Mouse (Mus musculus): ENCODE results near the gene Iars2. TPM values are rescaled to one million over a fixed set of nuclear protein-coding genes. Genes with fewer than 3 reads are reported as not detected.

Iars2 gene
- polyA plus RNA-seq, 1 experiment from 2014 or later: 31.7 TPM

DNA sequence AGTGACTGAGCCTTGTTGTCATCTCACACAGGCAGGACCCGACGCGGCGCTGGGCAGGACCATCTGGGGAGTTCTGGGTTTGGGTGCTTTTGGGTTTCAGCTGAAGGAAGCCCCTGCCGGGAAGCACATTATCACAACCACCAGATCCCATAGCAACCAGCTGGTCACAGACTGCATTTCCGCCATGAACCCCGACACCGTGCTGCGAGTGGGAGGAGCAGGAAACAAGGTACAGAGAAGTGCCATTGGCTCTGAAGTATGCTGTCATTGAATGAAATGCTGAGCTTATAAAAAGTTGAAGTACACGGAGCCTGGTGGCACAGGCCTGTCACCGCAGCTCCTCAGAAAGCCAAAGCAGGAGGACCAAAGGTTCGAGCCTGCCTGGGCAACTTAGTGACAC is 23.0 kb upstream of the Iars2 start:
- Histone ChIP-seq H3K4me3 (no peak overlapping the region), H3K27ac (no peak overlapping the region), H3K36me3 (peaks cover 85% of the 10 kb centered on the region), H3K27me3 (ENCODE audit: insufficient read depth, poor library complexity, severe bottlenecking) (no peaks in the 10 kb centered on the region), H3K4me1 (no peaks in the 10 kb centered on the region), H3K9me3 (no peaks in the 10 kb centered on the region)
- DNase-seq (ENCODE audit: low spot score): peak; percentile 68
- 87% methylated on average over 12 of the region's 12 CpGs for WGBS

DNA sequence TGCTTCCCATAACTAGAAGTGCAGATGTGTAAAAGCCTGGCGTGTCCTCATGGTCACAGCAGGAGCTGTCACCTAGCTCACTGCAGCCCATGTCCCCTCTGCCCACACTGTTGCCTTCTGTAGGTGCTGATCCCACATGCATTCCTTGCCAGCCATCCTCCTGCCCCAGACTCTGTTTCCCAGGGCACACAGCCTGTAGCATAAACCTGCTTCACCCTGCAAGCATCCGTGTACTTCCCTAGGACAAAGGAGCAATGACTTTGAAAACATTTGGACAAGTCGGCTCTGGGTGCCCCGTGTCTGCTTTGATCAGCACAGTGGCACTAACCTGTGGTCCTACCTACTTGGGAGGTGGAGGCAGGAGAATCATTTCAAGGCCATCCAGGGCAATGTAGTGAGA is 21.4 kb upstream of the Iars2 start:
- H3K4me3 ChIP-seq: no peak overlapping the region
- 88% methylated on average over 4 of the region's 4 CpGs for WGBS
- peak; percentile 58 for DNase-seq (ENCODE audit: low spot score)
- no peaks in the 10 kb centered on the region for H3K9me3 ChIP-seq
- no peaks in the 10 kb centered on the region for H3K27me3 ChIP-seq (ENCODE audit: insufficient read depth, poor library complexity, severe bottlenecking)
- no peaks in the 10 kb centered on the region for H3K4me1 ChIP-seq
- peaks cover 88% of the 10 kb centered on the region for H3K36me3 ChIP-seq
- no peak overlapping the region for H3K27ac ChIP-seq

- DNase-seq (ENCODE audit: low spot score): peak; percentile 72
- no peak overlapping the region for H3K4me3 ChIP-seq
- H3K36me3 ChIP-seq: peaks cover 89% of the 10 kb centered on the region
- no peaks in the 10 kb centered on the region for H3K27me3 ChIP-seq (ENCODE audit: insufficient read depth, poor library complexity, severe bottlenecking)
- no peak overlapping the region for H3K27ac ChIP-seq
- 91% methylated on average over 14 of the region's 14 CpGs for WGBS
- no peaks in the 10 kb centered on the region for H3K4me1 ChIP-seq
- no peaks in the 10 kb centered on the region for H3K9me3 ChIP-seq
These were observed 20.5 kb upstream of the Iars2 start for GRCm38 (mm10) chr1:185349741-185350140.

GRCm38 (mm10) chr1:185346188-185346587 is 17.0 kb upstream of the Iars2 start:
- WGBS: 71% methylated on average over 10 of the region's 10 CpGs
- peaks cover 90% of the 10 kb centered on the region for H3K36me3 ChIP-seq
- no peaks in the 10 kb centered on the region for H3K9me3 ChIP-seq
- H3K4me1 ChIP-seq: no peaks in the 10 kb centered on the region
- H3K27ac ChIP-seq: no peak overlapping the region
- DNase-seq (ENCODE audit: low spot score): peak; percentile 57
- no peaks in the 10 kb centered on the region for H3K27me3 ChIP-seq (ENCODE audit: insufficient read depth, poor library complexity, severe bottlenecking)
- no peak overlapping the region for H3K4me3 ChIP-seq

DNA sequence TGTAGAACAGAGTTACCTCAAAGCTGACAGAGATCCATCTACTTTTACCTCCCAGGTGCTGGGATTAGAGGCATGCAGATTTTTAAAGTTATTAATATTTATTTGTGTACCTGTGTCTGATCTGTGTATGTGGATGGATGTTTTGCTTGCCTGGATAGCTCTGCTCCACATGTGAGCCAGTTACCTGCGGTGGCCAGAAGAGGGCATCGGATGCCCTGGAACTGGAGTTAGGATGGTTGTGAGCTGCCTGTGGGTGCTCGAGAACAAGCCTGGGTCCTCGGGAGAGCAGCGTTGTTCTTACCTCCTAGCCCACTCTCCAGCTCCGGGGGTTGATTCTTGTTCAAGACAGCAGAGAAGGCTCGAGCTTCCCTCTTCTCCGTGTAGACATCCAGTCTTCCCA is 14.2 kb upstream of the Iars2 start:
- H3K36me3 ChIP-seq: peaks cover 88% of the 10 kb centered on the region
- DNase-seq (ENCODE audit: low spot score): no peak
- WGBS: 84% methylated on average over 8 of the region's 8 CpGs
- H3K4me3 ChIP-seq: no peak overlapping the region
- no peaks in the 10 kb centered on the region for H3K9me3 ChIP-seq
- no peak overlapping the region for H3K27ac ChIP-seq
- H3K27me3 ChIP-seq (ENCODE audit: insufficient read depth, poor library complexity, severe bottlenecking): no peaks in the 10 kb centered on the region
- peaks cover 3% of the 10 kb centered on the region; the same call in 1 of the 2 replicates for H3K4me1 ChIP-seq

- peaks cover 86% of the 10 kb centered on the region for H3K36me3 ChIP-seq
- peaks cover 3% of the 10 kb centered on the region; the same call in 1 of the 2 replicates for H3K4me1 ChIP-seq
- H3K27ac ChIP-seq: no peak overlapping the region
- no peak overlapping the region for H3K4me3 ChIP-seq
- H3K9me3 ChIP-seq: no peaks in the 10 kb centered on the region
- H3K27me3 ChIP-seq (ENCODE audit: insufficient read depth, poor library complexity, severe bottlenecking): no peaks in the 10 kb centered on the region
- no peak for DNase-seq (ENCODE audit: low spot score)
- 94% methylated on average over 4 of the region's 4 CpGs for WGBS
These were observed 13.2 kb upstream of the Iars2 start for GRCm38 (mm10) chr1:185342441-185342840.

GRCm38 (mm10) chr1:185336535-185336934 is 7.3 kb upstream of the Iars2 start:
- no peaks in the 10 kb centered on the region for H3K9me3 ChIP-seq
- H3K4me1 ChIP-seq: peaks cover 25% of the 10 kb centered on the region
- no peak overlapping the region for H3K27ac ChIP-seq
- DNase-seq (ENCODE audit: low spot score): no peak
- WGBS: 65% methylated on average over 3 of the region's 3 CpGs
- peaks cover 37% of the 10 kb centered on the region for H3K36me3 ChIP-seq
- H3K4me3 ChIP-seq: no peak overlapping the region
- no peaks in the 10 kb centered on the region for H3K27me3 ChIP-seq (ENCODE audit: insufficient read depth, poor library complexity, severe bottlenecking)

DNA sequence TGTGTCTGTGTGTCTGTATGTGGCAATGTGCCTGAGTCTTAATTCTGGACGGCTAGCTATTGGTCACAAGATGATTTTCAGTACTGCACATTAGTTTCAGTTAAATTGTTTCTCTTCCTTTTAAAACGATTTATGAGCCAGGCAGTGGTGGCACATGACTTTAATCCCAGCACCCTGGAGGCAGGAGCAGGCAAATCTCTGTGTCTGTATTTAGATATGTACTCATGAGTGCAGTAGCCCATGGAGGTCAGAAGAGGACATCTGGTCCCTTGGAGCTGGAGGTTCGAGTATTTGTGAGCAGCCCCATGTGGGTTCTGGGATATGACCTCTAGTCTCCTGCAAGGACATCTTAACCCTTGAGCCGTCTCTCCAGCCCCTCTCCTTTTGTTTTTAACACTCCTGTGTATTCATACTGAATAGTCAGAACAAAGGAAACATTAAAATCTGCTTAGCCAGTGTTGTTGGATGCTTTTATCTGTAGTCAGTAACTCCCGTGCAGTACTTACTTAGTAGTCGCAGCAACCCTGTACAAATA is 6.1 kb upstream of the Iars2 start:
- H3K4me1 ChIP-seq: peaks cover 25% of the 10 kb centered on the region
- H3K36me3 ChIP-seq: peaks cover 26% of the 10 kb centered on the region
- 72% methylated on average over 6 of the region's 6 CpGs for WGBS

GRCm38 (mm10) chr1:185334136-185334535 is 4.9 kb upstream of the Iars2 start:
- Histone ChIP-seq H3K27me3 (ENCODE audit: insufficient read depth, poor library complexity, severe bottlenecking) (no peaks in the 10 kb centered on the region), H3K4me1 (peaks cover 28% of the 10 kb centered on the region), H3K27ac (no peak overlapping the region), H3K9me3 (no peaks in the 10 kb centered on the region), H3K4me3 (no peak overlapping the region), H3K36me3 (peaks cover 17% of the 10 kb centered on the region)
- DNase-seq (ENCODE audit: low spot score): no peak
- WGBS: 87% methylated on average over 4 of the region's 4 CpGs

More for the DNA sequence above, 6.1 kb upstream of the Iars2 start:
- no peak for DNase-seq (ENCODE audit: low spot score)
- Histone ChIP-seq H3K4me3 (no peak overlapping the region), H3K9me3 (no peaks in the 10 kb centered on the region), H3K27ac (peak overlapping the region; percentile 64), H3K27me3 (ENCODE audit: insufficient read depth, poor library complexity, severe bottlenecking) (no peaks in the 10 kb centered on the region)

- Histone ChIP-seq H3K4me1 (peaks cover 28% of the 10 kb centered on the region), H3K9me3 (no peaks in the 10 kb centered on the region), H3K27ac (no peak overlapping the region), H3K36me3 (peaks cover 12% of the 10 kb centered on the region), H3K4me3 (no peak overlapping the region), H3K27me3 (ENCODE audit: insufficient read depth, poor library complexity, severe bottlenecking) (no peaks in the 10 kb centered on the region)
- no peak for DNase-seq (ENCODE audit: low spot score)
- 83% methylated on average over 5 of the region's 5 CpGs for WGBS
These were observed 4.5 kb upstream of the Iars2 start for GRCm38 (mm10) chr1:185333651-185334050.

DNA sequence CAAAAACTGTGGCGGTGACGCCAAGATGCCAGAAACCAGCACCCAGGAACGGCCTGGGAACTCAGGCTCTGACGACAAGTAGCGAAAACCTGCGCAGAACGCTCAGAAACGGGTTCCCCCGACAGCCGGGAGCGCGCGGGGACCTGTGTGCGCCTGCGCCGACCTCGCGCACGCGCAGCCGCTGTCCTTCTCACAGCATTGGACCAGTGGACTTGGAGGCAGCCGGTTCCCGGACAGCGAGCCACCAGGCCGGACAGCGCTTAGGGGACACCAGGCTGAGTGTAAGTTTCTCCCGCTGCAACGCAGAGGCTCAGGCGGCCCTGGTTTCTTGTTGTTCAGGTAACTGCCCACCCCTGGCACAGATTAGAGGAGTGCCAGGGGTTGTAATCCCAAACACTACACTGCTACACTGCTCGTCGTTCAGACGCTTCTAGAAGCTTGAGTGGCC is 2.8 kb upstream of the Iars2 start, which contains the start of gene Bpnt1:
TSS of gene Bpnt1 (plus strand) at position 167 of the 448 bp plus-strand sequence.
- Histone ChIP-seq H3K36me3 (peaks cover 3% of the 10 kb centered on the region; the same call in 1 of the 2 replicates), H3K27ac (peak within 1 kb of the TSS; percentile 94), H3K4me3 (peak within 1 kb of the TSS; percentile 66), H3K4me1 (peaks cover 32% of the 10 kb centered on the region), H3K27me3 (ENCODE audit: insufficient read depth, poor library complexity, severe bottlenecking) (no peaks in the 10 kb centered on the region), H3K9me3 (no peaks in the 10 kb centered on the region)
- DNase-seq (ENCODE audit: low spot score): peak; percentile 96
- under 1% methylated on average over 32 of the region's 32 CpGs for WGBS

GRCm38 (mm10) chr1:185331364-185331763 is 2.2 kb upstream of the Iars2 start:
- WGBS: 52% methylated on average over 5 of the region's 5 CpGs
- no peaks in the 10 kb centered on the region for H3K9me3 ChIP-seq
- H3K27ac ChIP-seq: peak overlapping the region; percentile 94; the same call in 1 of the 2 replicates
- H3K4me1 ChIP-seq: peaks cover 32% of the 10 kb centered on the region
- DNase-seq (ENCODE audit: low spot score): no peak
- H3K4me3 ChIP-seq: peak overlapping the region; percentile 66; the same call in 1 of the 2 replicates
- H3K36me3 ChIP-seq: peaks cover 10% of the 10 kb centered on the region; the same call in 1 of the 2 replicates
- no peaks in the 10 kb centered on the region for H3K27me3 ChIP-seq (ENCODE audit: insufficient read depth, poor library complexity, severe bottlenecking)

DNA sequence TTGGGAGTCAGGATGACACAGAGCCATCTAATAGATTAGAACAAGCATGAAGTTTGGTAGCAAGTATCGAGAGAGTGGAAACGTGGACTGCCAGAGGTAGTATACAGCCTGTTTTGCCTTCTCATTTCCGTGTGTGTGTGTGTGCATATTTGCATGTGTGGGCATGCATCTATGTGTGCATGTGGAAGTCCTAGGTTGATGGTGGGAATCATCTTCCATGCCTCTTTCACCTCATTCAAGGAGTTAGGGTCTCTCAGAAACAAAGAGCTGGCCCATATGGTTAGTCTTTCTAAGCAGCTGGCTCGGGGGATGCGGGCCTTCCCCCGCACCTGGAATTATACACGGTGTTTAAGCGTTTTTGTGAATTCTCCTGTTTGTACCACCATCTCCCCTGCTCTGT is 655 bp upstream of the Iars2 start:
- H3K4me1 ChIP-seq: peaks cover 25% of the 10 kb centered on the region
- no peaks in the 10 kb centered on the region for H3K9me3 ChIP-seq
- WGBS: 89% methylated on average over 8 of the region's 8 CpGs
- H3K27me3 ChIP-seq (ENCODE audit: insufficient read depth, poor library complexity, severe bottlenecking): no peaks in the 10 kb centered on the region
- peak overlapping the region; percentile 86 for H3K4me3 ChIP-seq
- H3K27ac ChIP-seq: peak overlapping the region; percentile 96; the same call in 1 of the 2 replicates
- DNase-seq (ENCODE audit: low spot score): no peak
- H3K36me3 ChIP-seq: peaks cover 23% of the 10 kb centered on the region
